Mouse (Mus musculus): ENCODE measurements at regions not wholly inside any gene's neighbourhood (a gene's known extent, or its start where the extent isn't known, plus 50 kb on each side); places are given as distances from the start of the nearest gene placed in this dataset.

DNA sequence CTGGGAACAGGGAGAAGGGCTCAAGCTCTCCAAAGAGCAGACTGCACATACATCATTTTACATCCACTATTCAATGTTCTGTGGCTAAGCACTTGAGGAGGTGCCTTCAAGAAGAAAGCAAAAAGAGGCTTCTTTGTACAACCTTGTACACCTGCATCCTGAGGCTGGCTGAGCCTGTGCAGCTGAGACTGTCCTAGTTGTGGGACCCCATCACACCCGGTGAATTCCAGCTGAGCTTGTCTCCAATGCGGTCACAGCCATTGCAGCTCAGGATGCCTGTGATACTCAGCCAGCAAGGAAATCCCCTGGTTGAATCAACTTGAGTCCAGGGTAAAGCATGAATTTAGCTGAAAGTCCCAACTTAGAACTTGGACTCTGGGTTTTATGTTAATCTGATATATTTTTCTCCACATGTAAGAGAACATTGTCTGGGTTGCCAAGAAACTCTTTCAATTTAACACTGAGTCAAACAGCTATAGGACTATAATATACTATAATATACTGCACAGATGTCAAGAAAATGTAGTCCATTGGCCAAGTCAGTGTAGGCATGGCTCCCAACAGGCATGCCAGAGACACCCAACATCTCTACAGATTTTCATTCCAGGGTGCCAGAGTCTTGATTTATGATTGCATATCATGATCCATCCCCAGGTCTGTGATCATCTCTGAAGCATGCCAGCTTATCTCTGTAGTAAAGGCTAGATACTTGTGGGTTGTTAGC, 599.2 kb downstream of the Pard3 start:
- DNase-seq (ENCODE audit: low read depth in 1 of 2, low spot score in 2 of 2), result no peak

DNA sequence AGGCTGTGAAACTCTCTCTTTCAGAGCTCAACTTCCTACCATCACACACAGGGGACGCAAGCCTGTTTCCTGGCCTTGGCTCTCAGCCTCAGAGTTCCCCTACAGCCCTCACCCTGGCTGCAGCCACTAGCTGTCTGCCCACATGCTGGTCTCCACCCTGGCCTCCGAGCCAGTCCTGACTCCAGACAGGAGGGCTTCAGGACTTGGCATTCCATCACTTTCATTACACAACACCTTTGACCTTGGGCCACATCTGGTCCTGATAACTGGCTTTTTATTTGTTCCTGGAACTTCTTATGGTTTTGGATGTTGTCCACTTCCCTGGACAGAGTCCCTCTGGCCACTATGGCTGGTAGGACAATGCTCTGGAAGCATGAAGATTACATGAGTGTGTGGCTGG, 602.9 kb downstream of the Pard3 start:
- no peak for DNase-seq (ENCODE audit: low read depth in 1 of 2, low spot score in 2 of 2)

DNA sequence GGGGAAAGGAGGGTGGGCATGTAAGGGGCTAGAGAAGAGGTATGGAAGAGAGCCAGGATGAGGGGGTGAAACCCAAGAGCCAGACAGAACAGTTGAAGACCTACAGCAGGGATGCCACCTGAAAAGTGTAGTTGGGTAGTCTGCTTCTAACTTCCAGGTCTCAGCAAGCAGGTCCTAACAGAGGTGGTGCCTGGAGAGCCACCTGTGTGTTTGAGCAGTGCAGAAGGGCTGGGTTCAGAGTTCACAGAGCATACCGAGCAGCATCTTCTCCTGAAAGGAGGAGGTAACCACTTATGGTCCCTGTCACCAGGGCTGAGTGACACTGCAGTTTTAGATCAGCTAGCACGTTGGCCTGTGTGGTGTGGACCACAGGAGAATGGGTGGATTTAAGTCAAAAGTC, 605.3 kb downstream of the Pard3 start:
- DNase-seq (ENCODE audit: low read depth in 1 of 2, low spot score in 2 of 2), result no peak

DNA sequence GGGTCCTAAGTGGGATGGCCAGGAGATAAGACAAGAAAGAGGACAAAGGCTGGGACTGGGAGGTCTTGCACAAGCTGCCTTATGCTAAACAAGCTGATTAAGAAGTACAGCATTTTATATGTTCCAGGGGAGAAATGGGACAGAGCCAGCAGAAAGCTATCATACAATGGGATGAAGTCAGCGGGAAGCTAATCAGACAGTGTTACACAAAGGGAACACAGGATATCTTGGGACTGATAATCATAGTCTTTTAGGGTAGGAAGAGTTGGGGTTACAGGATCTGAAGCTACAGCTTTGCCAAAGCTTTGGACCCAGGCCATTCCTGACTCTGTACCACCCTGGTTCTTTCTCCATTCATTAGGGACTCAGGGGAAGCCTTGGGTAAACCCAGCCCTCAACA, 610.4 kb downstream of the Pard3 start:
- DNase-seq (ENCODE audit: low read depth in 1 of 2, low spot score in 2 of 2), result no peak

DNA sequence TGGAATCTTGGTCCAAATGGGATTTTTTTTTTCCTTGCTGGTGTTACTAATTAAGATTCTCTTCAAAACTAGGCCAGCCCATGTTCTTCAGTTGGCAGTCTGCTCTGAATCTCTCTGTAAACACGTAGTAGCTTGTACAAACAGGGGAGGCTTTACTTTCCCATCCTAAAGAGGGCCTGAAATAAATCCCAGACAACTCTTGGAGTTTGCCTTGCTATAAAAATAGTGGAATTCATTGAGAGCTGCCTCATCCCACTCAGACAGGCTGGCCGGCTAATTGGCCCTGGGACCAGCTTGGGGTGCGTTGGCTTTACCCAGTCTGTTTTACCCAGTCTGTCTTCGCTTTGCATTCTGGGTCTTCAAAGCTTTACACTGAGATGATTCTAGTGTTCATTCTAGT, 611.7 kb downstream of the Pard3 start:
- no peak for DNase-seq (ENCODE audit: low read depth in 1 of 2, low spot score in 2 of 2)

DNA sequence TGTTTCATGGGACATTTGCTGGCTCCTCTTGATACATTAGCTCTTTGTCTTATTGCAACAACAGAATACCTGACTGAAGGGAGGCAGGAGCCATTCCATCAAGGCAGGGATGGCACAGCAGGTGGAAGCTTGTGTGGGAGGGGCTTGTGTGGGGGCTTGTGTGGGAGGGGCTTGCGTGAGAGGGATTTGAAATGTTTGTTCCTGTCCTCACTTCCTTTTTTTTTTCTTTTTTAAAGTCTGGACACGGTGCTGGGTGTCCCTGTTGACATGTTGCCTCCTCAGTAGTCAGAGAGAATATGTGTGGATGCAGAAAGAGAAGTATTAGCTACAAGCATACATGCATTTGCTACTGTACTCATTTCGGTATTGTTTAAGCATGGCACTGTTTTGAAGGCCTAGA, 616.5 kb downstream of the Pard3 start:
- DNase-seq (ENCODE audit: low read depth in 1 of 2, low spot score in 2 of 2), result no peak

DNA sequence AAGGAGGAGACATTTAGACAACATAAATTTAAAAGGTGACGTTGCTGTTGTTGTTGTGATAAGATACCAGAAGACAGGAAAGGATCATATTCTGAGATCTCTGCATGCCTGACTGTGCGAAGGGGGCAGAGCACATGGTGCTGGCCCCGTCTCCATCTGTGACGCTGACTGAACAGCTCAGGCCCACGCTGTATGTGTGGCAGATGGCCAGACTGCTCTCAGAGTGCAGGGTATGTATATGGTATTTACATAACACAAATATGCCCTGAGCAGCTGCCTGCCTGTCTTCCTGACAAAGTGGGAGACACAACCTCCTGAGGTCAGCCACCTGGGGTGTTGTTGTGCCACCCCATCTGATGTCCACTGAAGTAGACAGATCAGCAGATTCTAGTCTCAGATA, 620.5 kb downstream of the Pard3 start:
- DNase-seq (ENCODE audit: low read depth in 1 of 2, low spot score in 2 of 2), result no peak

DNA sequence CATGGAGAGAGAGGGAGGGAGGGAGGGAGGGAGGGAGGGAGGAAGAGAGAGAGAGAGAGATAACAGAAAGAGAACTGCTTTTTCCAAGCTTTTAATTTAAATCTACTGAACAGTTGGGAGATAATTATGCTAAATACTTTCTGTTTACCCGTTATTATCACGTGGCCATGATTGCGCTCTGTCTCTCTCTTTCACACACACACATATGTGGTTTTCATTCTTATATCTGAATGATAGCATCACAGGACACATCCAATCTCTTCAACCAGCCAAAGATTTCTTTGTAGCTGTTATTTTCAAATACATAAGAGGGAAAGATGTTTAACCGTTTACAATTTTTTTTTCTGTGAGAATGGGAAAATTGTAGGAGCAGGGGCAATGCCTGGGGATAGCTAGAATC, 627.1 kb downstream of the Pard3 start:
- DNase-seq (ENCODE audit: low read depth in 1 of 2, low spot score in 2 of 2), result no peak

DNA sequence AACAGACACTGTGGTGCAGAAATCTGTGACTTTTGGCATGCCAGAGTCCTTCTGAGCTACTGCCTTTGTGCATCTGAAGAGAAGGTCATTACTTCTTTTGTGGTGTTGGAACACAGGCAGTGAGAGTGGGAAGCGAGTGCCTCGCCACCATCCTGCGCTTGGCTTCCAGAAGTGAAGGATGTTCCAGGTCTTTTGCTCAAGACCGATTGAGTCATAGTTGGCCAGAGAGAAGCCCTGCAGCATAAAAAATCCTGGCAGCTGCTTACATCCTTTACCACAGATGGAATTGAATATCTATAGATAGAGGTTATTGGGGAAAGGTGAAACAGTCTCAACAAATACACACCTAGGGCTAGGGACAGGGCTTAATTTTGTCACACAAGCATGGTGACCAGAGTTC, 634.7 kb downstream of the Pard3 start:
- no peak for DNase-seq (ENCODE audit: low read depth in 1 of 2, low spot score in 2 of 2)

DNA sequence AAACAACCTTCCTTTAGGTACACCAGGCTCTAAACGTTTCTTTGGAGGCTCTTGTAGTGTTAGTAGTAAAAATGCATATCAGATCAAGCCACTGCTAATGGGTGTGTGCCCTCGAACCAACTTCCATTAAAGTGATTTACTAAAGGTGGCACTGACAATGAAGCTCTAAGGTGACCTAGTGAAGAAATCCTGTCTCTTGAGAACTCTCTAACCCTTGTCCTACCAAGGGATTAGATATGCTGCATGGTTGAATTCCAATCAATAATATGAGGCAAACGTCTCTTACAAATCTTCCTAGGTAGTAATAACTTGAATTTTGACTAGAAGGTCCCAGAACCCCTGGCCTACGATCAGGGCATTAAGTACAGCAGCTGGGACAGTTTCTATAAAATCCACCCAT, 640.7 kb downstream of the Pard3 start:
- DNase-seq (ENCODE audit: low read depth in 1 of 2, low spot score in 2 of 2), result no peak

DNA sequence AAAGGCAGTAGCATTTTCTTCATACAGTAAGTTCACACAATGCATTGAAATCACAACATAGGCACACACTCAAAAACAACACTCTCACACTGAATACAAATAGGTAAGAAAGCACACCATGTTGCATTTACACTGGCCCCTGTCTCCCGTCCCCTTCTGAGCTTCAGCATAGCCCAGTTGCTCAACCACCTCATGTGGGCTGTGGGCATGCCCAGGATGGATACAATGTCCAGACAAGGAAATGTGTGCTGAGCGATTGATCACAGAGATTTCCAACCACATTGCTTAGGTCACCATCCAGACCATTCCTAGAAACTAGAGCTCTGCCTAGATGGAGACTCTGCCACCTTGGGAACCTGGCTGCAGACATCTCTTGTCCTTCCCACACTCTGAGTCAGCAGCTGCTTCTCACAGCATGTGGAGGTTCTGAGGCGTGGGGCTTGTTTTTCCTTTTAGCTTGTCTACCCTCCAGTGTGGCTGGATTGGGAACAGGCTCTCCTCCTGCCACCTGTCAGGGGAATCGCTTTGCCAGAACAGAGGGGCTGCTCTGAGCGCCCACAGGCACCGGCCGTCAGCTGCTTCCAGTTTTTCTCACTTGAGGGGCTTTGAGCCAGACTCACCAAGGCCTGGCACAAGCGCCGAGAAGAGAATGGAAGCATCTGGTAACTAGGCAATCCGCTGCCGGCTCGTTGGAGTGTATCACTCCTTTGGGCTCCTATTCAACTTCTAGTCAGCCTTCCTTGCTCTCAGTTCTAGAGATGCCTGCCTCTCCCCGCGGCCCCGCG, 642.5 kb downstream of the Pard3 start:
- no peak for DNase-seq (ENCODE audit: low read depth in 1 of 2, low spot score in 2 of 2)

DNA sequence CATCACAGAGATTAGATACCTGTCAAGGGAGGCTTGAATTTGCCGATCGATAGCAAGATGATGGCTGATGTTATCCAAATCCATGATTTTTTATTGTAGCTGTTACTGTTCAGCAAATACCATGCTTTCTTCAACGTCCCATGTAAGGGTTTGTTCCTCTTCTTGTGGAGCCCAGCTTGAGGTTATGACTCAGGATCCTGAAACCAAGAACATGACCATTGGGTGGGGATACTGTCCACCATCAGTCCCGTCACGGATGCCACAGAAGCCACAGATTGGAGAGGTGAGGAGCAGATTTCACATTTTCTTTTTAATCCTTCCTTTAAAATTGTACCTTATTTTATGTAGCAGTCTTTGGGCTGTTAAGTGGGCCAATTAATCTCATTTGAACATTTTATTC, 645.7 kb downstream of the Pard3 start:
- DNase-seq (ENCODE audit: low read depth in 1 of 2, low spot score in 2 of 2), result no peak

DNA sequence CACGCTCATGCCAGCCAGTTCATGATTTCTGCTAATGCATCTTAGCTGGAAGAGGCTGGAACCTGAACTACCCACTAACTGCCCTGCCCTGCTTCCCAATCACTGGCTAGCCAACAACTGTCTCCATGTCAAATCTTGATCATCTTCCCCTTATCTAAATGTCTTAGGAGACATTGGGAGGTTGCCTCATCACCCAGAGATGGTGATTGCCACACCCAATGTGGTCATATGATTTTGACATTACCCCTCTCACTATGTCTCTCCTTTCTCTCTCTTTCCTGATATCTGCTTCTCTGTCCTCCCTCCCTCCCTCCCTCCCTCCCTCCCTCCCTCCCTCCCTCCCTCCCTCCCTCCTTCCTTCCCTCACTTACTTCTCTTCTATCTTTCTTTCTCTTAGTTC, 643.3 kb upstream of the Nrp1 start:
- no peak for DNase-seq (ENCODE audit: low read depth in 1 of 2, low spot score in 2 of 2)

DNA sequence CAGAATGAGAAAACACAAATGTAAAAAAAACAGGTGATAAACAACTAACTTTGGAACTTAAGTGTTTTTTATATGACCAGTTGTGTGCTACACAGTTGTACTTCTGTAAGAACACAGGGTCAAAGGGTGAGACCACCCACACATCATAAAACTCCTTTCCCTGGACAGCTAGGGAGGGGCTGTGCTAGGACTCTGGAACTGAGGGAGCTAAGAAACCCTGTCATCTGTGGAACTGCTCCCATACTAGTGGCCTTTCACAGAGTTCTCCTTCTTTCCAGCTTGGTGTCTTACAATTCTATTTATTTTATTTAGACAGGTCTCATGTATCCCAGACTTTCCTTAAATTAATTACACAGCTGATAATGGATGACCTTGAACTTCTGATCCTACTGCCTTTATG, 640.4 kb upstream of the Nrp1 start:
- DNase-seq (ENCODE audit: low read depth in 1 of 2, low spot score in 2 of 2), result no peak

DNA sequence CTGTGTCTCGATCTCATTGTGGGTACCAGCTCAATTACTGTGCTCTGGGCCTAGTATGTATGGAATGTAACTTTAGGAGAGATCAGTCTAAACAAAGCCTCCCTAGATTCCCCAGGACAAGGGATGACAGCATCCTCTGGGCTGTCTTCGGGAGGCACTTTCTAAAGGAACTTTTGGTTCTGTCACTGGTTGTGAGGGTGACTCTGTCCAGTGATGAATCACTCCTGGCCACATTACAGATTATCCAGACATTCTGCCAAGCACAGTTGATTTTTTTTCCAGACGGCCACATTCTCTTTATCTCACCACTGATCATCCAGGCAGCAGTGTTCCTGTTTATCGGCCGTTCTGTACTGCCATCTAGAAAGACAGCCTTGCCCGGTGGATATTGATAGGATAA, 638.5 kb upstream of the Nrp1 start:
- DNase-seq (ENCODE audit: low read depth in 1 of 2, low spot score in 2 of 2), result no peak

DNA sequence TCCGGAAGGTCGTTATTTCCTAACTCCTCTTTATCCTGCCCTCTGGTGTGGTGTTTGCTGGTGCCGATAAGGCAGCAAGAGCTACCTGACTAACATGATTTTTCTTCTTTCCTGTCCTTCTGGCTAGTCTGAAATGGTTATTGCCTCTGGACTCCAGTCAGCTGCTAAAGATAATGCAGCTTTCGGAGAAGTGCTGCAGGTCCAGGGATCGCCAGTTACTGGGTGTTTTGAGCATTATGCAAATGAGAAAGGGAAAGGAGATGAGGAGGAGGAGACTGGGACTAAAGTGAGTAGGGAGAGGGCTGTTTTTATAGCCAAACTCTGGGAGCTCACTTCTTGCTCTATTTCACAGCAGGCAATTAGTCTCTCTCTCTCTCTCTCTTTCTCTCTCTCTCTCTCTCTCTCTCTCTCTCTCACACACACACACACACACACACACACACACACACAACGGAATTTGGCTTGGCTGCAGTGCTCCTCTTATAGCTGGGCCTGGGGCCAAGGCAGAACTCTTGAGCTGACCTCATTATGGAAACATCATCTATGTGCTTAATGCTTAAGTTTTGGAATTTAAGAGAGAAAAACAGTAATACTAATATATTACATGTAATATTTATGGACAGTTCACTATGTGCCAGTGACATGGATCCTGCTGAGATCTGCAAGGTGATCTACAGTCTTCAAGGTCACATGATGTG, 637.7 kb upstream of the Nrp1 start:
- no peak for DNase-seq (ENCODE audit: low read depth in 1 of 2, low spot score in 2 of 2)

DNA sequence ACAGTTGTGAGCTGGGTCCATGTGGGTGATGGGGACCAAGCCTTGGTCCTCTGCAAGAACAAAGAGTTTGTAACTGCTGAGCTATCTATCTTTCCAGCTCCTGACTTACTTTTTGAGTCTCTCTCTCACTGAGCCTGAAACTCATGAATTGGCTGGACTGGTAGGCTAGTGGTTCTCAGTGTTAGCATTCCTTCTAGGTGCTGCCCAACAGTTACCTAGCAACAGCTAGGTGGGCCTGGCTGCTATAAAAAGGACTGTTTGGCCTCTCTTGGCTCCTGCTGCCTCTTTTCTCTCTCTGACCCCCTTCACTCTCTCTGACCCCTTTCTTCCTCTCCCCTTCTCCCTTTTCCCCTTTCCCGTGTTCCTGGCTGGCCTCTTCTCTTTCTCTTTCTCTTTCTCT, 636.8 kb upstream of the Nrp1 start:
- DNase-seq (ENCODE audit: low read depth in 1 of 2, low spot score in 2 of 2), result no peak

DNA sequence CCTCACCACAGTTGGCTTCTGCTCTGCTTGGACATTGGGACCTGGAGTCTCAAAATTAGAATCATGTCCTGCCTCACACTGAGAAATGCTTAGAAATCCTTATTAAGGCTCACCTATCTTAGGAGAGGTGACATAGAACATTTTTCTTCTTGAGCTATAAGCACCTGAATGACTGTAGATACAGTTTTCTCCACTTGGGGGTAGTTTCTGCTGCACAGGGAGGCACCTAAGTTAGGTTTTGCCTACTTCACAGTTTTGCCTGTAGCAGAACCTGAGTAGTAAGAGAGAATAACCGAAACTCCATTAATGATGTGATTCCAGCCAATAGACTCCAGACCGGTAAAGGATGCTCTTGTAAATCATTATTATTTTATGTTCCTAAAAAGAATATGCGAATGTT, 624.3 kb upstream of the Nrp1 start:
- no peak for DNase-seq (ENCODE audit: low read depth in 1 of 2, low spot score in 2 of 2)

DNA sequence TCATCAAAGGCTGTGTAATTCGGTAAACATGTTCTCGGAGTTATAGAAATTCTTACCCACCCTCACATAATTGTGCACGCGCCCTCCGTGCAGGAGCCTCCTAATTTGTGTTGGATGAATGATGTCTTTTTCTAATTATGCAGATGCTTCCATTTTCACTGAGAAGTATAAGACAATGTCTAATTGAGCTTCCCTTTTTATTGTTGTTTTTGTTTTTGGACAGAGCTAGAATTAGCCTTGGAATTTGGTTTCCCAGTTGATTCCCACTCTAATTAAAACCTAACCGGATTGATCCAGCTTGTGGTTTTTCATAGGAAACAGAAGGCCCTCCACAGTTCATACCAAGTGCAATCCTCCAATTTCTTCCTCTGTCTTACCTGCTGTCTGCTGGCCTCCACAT, 616.2 kb upstream of the Nrp1 start:
- no peak for DNase-seq (ENCODE audit: low read depth in 1 of 2, low spot score in 2 of 2)

DNA sequence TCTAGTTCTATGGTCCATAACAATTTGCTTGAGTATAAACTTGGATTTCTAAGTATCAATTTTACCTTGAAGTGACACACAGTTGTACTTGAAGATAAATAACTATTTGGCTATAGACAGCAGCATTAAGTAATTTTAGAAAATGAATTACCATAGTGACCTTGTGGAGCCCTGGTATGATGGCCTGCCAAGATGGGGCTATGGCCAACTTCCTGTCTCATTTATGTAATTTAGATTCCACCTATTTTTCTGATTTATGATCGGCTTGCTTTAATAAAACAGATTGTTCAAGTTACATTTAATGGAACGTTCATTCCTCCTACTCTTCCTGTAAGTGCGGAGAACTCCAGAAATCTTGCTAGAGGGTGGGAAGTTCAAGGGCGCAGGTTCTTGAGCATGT, 613.2 kb upstream of the Nrp1 start:
- DNase-seq (ENCODE audit: low read depth in 1 of 2, low spot score in 2 of 2), result no peak

DNA sequence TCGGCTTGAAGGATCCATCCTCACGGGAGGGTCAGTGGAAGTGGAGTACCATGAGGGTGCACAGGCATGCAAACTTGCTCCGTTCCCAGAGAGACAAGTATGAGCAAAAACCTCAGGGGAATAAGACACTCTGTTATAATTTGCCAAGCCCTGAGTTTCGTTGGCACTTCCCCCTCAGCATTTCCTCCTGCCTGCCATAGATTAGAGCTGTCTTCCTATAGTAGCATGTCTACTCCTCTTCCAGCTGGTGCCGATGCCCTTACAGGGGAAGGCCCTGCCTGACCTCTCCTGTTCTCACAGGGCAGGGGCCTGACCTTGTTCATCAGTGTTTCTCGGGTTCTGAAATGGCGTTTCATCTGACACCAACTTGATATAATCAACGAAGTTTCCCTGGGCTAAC, 611.9 kb upstream of the Nrp1 start:
- no peak for DNase-seq (ENCODE audit: low read depth in 1 of 2, low spot score in 2 of 2)

DNA sequence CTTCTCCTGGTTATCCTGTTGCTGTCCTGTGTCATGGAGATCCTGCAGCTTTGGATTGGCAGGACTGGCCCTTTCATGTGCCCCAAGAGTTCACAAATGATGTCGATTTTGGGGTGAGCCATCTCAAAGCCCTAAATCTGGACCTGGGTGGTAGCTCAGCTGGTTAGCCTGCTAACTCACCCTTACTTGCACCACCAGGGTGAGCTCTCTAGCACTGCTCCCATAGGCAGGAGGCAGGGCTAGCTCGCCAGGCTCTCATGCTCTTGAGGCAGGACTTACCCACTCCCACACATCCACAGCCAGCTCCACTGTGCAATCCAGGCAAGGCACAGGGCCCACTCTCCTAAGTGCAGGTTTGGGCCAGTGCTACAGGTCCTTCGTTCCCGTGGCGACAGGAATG, 605.5 kb upstream of the Nrp1 start:
- DNase-seq (ENCODE audit: low read depth in 1 of 2, low spot score in 2 of 2), result no peak
